Mouse (Mus musculus) ovary, postnatal 14 days (tissue): ENCODE results near the gene Stard13.
A peak's percentile ranks its signal among the peaks of the same experiment; 100 is the strongest.

ENCODE experiments used
- DNase-seq: peaks from one replicate; pipeline ENCODE4 v3.0.0; 2022; ENCODE audit warnings: low spot score

Gene Stard13

DNA sequence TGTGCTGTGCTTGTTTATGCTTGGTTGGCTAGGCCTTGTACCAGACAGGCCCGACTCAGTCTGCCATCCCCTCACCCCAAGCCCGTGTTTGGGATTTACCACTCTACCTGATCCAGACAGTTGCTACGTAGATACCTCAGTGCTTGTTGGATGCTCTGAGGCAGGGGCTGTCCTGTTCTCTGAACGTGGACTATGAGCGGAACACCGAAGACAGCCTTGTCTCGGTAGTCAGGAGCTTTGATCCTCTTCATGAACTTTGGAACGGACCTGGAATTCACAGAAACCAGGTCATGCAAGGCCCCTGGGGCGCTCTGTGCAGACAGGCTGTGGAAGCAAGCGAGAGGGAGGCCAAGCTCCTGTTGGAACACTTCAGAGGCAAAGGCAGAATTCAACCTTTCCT, 174.3 kb downstream of the Stard13 start:
- no peak for DNase-seq

GRCm38 (mm10) chr5:151057716-151058115, 175.9 kb downstream of the Stard13 start:
- DNase-seq, result no peak

GRCm38 (mm10) chr5:151056920-151057294, 176.7 kb downstream of the Stard13 start:
- DNase-seq, result no peak

- DNase-seq, result no peak
Observed at GRCm38 (mm10) chr5:151056255-151056919, 177.2 kb downstream of the Stard13 start.

- DNase-seq, result no peak
Observed at GRCm38 (mm10) chr5:151055426-151056090, 178.1 kb downstream of the Stard13 start.

DNA sequence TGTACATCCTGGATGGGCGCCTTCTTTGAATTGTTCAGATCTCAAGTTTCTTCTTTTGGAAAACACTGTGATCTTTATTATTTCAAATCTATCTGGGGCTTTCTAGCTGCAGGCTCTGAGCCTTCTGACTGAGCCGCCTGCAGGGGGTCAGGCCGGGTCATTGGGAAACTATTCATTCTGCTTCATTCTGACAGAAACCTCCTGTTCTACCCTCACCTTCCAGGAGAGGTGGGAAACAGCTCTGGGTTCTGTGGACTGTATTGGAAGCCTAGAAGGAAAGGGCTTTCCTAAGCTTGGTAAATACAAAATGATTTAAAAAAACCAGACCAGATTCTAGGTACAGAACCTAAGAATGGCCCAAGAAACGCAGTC, 178.9 kb downstream of the Stard13 start:
- DNase-seq, result no peak

- DNase-seq, result no peak
Observed at GRCm38 (mm10) chr5:151054100-151054742, 179.4 kb downstream of the Stard13 start.

DNA sequence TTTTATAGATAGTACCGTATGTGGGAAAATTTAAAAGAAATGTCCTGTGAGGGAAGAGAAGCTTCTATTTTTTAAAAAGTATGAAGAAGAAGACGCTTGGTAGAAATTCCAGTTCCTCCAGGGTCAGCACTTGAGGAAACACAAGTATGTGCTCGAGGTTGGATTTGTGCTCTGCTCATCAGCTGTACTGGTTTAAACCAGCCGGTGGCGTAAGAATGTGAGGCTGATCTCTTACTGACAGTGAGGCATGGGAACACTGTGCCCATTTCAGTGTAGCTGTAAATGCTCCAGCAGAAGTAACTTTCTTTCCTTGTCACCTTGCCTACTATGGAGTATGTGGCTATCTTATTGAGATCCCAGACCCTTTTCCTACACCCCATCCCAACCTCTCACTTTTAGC, 180.4 kb downstream of the Stard13 start:
- DNase-seq, result no peak

DNA sequence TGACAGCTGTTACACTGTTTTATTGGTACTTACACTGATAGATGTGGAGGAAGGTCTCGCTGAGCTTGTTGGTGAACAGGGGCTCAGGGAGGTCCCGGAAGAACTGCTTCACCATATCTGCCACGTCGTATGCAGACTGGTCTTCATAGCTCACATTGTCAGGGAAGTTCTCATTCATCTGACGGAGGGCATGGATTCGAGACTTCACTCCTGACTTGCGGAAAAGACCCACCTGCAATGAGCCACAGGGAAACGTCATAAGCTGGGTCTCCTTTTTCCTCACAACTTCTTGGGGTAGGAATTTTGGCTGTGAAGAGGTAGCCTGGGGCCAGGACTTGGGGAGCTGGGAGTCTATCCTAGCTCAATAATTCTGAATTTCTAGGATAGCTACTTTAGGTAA, 181.3 kb downstream of the Stard13 start:
- no peak for DNase-seq

GRCm38 (mm10) chr5:151047488-151047887, 186.1 kb downstream of the Stard13 start:
- no peak for DNase-seq

- no peak for DNase-seq
Observed at GRCm38 (mm10) chr5:151046917-151047316, 186.7 kb downstream of the Stard13 start.

DNA sequence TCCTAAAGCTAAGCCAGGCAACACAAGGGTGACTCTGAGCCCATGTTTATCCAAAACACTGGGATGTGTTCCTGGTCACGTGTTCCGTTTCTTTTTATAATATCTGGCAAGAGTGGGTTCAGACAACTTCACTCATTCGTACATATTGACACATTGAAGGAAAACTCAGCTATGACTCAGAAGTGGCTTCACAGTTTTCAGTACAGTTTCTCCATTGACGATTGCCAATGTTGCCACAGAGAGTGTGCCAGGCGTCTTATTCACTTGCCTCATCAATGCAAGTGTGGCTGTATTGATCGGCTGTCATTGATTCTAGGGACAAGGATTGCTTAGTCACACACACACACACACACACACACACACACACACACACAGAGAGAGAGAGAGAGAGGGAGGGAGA, 187.5 kb downstream of the Stard13 start:
- DNase-seq, result no peak

DNA sequence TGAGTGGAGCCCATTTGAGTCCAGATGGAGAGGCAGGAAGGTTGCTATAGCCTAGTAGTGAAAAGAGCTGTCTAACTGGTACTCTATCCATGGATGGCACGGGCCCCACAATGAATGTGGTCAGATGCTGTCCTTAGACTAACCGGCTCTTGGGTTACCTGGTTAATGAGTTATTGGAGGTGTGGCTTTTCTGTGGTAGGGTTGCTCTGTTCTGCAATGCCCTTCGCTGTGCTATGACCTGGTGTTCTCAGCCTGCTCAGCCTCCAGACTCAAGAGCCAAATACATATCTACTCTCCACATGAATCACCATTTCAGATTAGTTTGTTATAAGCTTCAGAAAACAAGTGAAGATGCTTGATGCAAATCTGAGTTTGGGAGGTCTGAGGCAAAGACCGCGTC, 190.7 kb downstream of the Stard13 start:
- no peak for DNase-seq

DNA sequence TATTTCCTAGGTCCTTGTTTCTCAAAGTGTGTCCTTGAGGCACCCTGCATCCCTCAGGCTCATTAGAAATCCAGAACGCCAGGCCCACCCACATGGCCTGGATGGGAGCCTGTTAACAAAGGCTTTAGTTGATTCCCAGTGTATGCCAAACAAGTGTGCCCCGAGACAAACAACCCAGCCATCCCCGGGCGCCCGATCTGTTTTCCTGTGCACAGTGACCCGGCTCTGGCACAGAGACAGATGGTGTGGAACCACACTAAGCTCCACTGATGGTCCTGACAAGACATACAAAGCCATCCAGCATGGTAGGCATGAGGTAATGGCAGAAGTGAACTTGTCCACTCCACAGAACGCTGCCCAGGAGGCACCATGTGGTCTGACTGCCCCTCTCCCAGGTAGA, 195.8 kb downstream of the Stard13 start:
- no peak for DNase-seq

DNA sequence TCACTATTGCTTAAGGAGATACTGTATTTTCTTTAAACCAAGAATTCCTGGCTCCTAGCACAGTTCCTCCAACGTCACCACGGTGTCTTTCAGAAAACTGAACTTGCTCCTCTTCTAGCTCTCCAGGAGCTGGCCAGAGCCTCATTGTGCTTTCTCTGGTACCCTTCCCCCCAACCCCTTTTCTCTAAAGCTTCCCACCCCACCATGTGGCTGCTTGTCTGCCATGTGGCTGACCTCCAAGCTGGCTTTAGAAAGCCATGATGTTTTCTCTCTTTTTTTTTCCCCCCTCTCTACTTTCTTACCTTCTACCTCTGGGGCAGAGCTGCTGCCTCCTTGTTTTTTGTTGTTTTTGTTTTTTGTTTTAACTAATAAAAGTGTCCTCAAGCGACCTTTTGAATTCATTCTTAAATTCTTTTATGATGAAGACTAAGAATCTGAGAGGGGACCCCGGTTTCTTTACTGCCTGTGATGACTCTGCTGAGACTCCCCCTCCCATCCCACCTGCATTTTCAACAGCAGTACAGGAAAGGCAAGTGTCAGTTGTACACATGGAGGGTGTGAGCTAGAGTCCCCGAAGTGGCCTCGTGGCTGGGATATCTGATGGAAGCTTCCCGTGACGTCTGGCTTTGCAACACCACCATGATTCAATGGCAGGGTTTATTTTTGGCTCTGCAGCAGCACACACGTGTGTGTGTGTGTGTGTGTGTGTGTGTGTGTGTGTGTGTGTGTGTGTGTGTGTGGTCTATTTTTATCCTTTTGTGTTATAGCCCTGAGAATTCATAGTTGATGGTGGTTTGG, 198.7 kb downstream of the Stard13 start:
- no peak for DNase-seq

- DNase-seq, result no peak
Observed at GRCm38 (mm10) chr5:151028906-151029305, 204.7 kb downstream of the Stard13 start.

DNA sequence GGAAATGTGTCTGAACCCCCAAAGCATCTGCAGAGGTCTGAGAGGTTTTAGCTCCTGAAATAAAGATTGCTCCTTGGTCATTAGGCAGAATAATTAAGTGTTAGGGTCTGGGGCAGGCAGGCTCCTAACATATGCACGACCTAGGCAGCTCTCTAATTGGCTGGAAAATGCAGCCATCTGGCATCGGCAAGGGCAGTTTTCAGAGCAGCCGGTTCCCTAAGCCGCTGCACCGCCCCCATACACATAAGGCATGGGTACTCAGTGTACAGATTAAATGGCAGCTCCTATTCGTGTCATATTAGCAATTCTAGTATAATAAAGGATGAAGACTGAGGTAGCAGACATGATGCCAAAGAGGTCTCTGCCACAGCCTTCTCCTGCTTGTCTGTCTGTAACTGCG, 206.5 kb downstream of the Stard13 start:
- DNase-seq, result no peak

DNA sequence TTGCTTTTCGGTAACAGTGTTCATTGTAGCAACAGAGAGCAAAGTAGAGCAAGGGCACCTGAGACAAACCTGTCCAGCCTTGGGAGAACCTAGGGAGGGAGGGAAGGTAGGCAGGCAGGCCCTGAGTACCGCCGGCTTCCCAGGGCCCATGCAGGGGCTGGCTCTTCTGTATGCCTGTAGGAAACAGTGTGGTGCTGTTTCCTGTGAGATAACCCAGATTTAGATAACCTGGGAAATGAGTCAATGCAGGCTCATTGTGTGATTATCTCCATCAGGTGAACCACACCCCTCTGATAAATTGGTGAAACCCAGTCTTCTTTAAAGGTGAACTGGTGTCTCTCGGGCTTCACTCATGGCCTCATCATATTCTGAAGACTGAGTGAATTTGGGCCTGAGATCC, 207.6 kb downstream of the Stard13 start:
- no peak for DNase-seq

GRCm38 (mm10) chr5:151024483-151024882, 209.2 kb downstream of the Stard13 start:
- no peak for DNase-seq

- DNase-seq, result peak; percentile 11
Observed at GRCm38 (mm10) chr5:151023461-151023860, 210.2 kb downstream of the Stard13 start.

GRCm38 (mm10) chr5:151022939-151023338, 210.7 kb downstream of the Stard13 start:
- no peak for DNase-seq

DNA sequence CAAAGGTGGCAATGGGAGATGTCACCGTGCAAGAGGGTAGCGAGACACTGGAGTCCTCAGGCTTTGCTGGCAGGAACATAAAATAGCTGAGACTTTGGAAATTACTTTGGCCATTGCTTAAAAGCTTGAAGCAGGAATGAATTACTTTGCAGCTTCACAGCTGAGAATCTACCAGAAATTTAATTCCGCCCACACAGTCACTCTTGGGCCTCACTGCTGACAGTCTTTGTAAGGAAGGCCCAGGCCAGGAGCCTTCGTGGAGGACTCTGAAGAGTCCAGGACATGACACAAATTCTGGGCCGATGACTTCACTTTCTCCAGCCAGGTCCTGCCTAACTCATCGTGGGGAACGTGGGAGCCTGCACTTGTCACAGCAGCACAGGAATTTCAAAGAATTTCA, 211.6 kb downstream of the Stard13 start:
- DNase-seq, result no peak

DNA sequence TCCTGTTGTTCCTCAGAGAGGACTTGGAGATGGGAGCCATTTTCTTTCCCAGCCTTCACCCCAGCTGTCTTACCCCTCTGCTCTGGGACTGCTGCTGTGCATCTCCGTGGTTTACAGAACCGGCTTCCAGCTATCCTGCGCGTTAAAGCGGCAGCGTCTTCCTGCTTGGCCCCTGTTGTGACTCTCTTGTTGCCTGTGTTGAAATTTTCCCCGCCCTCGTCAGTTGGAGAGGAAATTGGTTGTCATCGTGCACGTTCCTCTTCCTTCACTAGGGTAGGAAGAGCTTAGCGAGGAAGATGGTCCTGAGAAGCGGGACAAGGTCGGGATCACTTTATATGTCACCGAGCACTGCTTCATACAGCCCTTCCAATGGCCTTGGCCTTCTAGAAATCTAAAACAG, 212.8 kb downstream of the Stard13 start:
- DNase-seq, result no peak
